Comparison of ENCODE assay signal across 10 mouse cellular contexts in genomic region chr7:132253513-132253912, GRCm38 (mm10).
DNase-seq lines count a peak whose midpoint lies in the region; ATAC-seq and TF ChIP-seq lines count a peak whose summit lies in the region.
"Had no signal": no experiment of that assay in that cellular context is flagged by ENCODE, and none has a peak within 500 bp of the region (broad histone marks: within the 10 kb centered on the region; RNA-seq: fewer than 3 reads in every experiment).

No protein-coding gene starts in this region.

- H3K9ac ChIP-seq in midbrain, embryonic 14.5 days (replicated peaks; ENCODE audit: low read length), result no peak overlapping the region
- H3K9ac ChIP-seq: liver, embryonic 12.5 days had no signal

- no peak for ATAC-seq in midbrain, embryonic 14.5 days (ENCODE audit: low FRiP score, low TSS enrichment)
- ATAC-seq in erythroblast, adult 5-6 weeks (replicated peaks; ENCODE audit: low FRiP score, poor library complexity, severe bottlenecking), result no peak
- ATAC-seq: liver, embryonic 12.5 days had no signal

- peaks cover 34% of the 10 kb centered on the region for H3K36me3 ChIP-seq in midbrain, embryonic 10.5 days
- H3K36me3 ChIP-seq in midbrain, embryonic 14.5 days (ENCODE audit: control insufficient read depth, insufficient read depth, low read length), result 0 out of 2 replicates have a peak, but pooled peaks cover 3% of the 10 kb centered on the region

- no peak for DNase-seq in midbrain, embryonic 10.5 days (ENCODE audit: low spot score)
- no peak for DNase-seq in midbrain, embryonic 14.5 days
- peak; percentile 82 for DNase-seq in frontal cortex, adult 2 months (ENCODE audit: extremely low spot score in 1 of 2, low spot score in 1 of 2)
- peak; percentile 34 to 65 for DNase-seq in left cerebral cortex, adult 2 months (ENCODE audit: extremely low spot score in 1 of 2, low spot score in 2 of 2)
- no peak for DNase-seq in adrenal gland, postnatal 36 days
- no peak for DNase-seq in neural tube, embryonic 10.5 days (ENCODE audit: extremely low spot score, low spot score)
- DNase-seq in kidney, adult 9 months, result no peak
- DNase-seq: heart, postnatal 36 days had no signal

- intact Hi-C loops in left cerebral cortex, adult 2 months (cut with DNase I), result loop anchor here (2.0 kb wide), 1 partner anchor 63 kb away; the partner anchor contains the start of gene Chst15

- WGBS in midbrain, embryonic 10.5 days, result 88% methylated on average over 5 of the region's 5 CpGs
- 86% methylated on average over 5 of the region's 5 CpGs for WGBS in midbrain, embryonic 14.5 days

- H3K4me1 ChIP-seq in midbrain, embryonic 10.5 days, result peaks cover 35% of the 10 kb centered on the region
- H3K4me1 ChIP-seq in midbrain, embryonic 14.5 days (ENCODE audit: control insufficient read depth, insufficient read depth, low read length), result 0 out of 2 replicates have a peak, but pooled peaks cover 3% of the 10 kb centered on the region

- peak overlapping the region; percentile 60 for H3K27ac ChIP-seq in midbrain, embryonic 10.5 days (replicated peaks)
- H3K27ac ChIP-seq in midbrain, embryonic 14.5 days (replicated peaks; ENCODE audit: low read depth, low read length), result no peak overlapping the region
- peak overlapping the region; percentile 81 for H3K27ac ChIP-seq in left cerebral cortex, adult 2 months
- H3K27ac ChIP-seq: liver, embryonic 12.5 days had no signal

- no peak overlapping the region for H3K4me3 ChIP-seq in midbrain, embryonic 10.5 days
- no peak overlapping the region for H3K4me3 ChIP-seq in midbrain, embryonic 14.5 days (replicated peaks; ENCODE audit: low read depth, low read length)
- no peak overlapping the region for H3K4me3 ChIP-seq in left cerebral cortex, adult 2 months
- H3K4me3 ChIP-seq: liver, embryonic 12.5 days had no signal

- H3K9me3 ChIP-seq in midbrain, embryonic 10.5 days (replicated peaks), result no peaks in the 10 kb centered on the region
- H3K9me3 ChIP-seq in midbrain, embryonic 14.5 days (ENCODE audit: control insufficient read depth, low read length), result no peaks in the 10 kb centered on the region
- H3K9me3 ChIP-seq: liver, embryonic 12.5 days had no signal

- TF ChIP-seq CTCF in left cerebral cortex, adult 2 months (IDR thresholded peaks at IDR 0.05), result no peak

- no peak overlapping the region for H3K4me2 ChIP-seq in midbrain, embryonic 14.5 days (ENCODE audit: low read length)
- H3K4me2 ChIP-seq: liver, embryonic 12.5 days had no signal

- H3K27me3 ChIP-seq in midbrain, embryonic 10.5 days (ENCODE audit: low read depth, poor library complexity, severe bottlenecking), result no peaks in the 10 kb centered on the region
- H3K27me3 ChIP-seq in midbrain, embryonic 14.5 days (ENCODE audit: control insufficient read depth, insufficient read depth, low read length), result no peaks in the 10 kb centered on the region
- H3K27me3 ChIP-seq: liver, embryonic 12.5 days had no signal

Comparison
In these comparisons a context has a peak if more than half of its experiments do, and no peak if none do; other contexts are left out.
1. DNase-seq: peak in frontal cortex, adult 2 months (2 of 2) and left cerebral cortex, adult 2 months (2 of 2); none in midbrain, embryonic 10.5 days (single experiment), midbrain, embryonic 14.5 days (single experiment), adrenal gland, postnatal 36 days (0 of 2), neural tube, embryonic 10.5 days (single experiment) and kidney, adult 9 months (single experiment).